Mouse (Mus musculus): ENCODE results near the gene Ttc30a1.

The Ttc30a1 gene

GRCm38 (mm10) chr2:75981440-75982081 is at the start of gene Ttc30a1:
Ttc30a1 (minus strand) TSS chr2:75981967.
- DNase-seq: peak; percentile 71 to 73

GRCm38 (mm10) chr2:76030080-76030479 is 48.3 kb upstream of the Ttc30a1 start:
- DNase-seq: no peak

GRCm38 (mm10) chr2:76029081-76029901 is 47.5 kb upstream of the Ttc30a1 start:
- no peak for DNase-seq

GRCm38 (mm10) chr2:76016890-76017289 is 35.1 kb upstream of the Ttc30a1 start:
- no peak for DNase-seq

- DNase-seq: peak; percentile 63 to 64
These were observed 34.4 kb upstream of the Ttc30a1 start for GRCm38 (mm10) chr2:76016136-76016535.

GRCm38 (mm10) chr2:76015460-76015859 is 33.7 kb upstream of the Ttc30a1 start:
- DNase-seq: no peak

- no peak for DNase-seq
These were observed 32.9 kb upstream of the Ttc30a1 start for GRCm38 (mm10) chr2:76014659-76015058.

GRCm38 (mm10) chr2:76006194-76006593 is 24.4 kb upstream of the Ttc30a1 start:
- no peak for DNase-seq

GRCm38 (mm10) chr2:76002899-76003298 is 21.1 kb upstream of the Ttc30a1 start:
- no peak for DNase-seq

GRCm38 (mm10) chr2:76001392-76001791 is 19.6 kb upstream of the Ttc30a1 start:
- DNase-seq: peak; percentile 50 to 82

- DNase-seq: peak in 1 of 2 experiments; percentile 37
These were observed 17.9 kb upstream of the Ttc30a1 start for GRCm38 (mm10) chr2:75999636-76000035.

- no peak for DNase-seq
These were observed 16.9 kb upstream of the Ttc30a1 start for GRCm38 (mm10) chr2:75998692-75999091.

GRCm38 (mm10) chr2:75997726-75998125 is 16.0 kb upstream of the Ttc30a1 start:
- DNase-seq: peak; percentile 76 to 81

GRCm38 (mm10) chr2:75994841-75995240 is 13.1 kb upstream of the Ttc30a1 start:
- DNase-seq: no peak

- DNase-seq: no peak
These were observed 9.9 kb upstream of the Ttc30a1 start for GRCm38 (mm10) chr2:75991581-75992205.

GRCm38 (mm10) chr2:75990885-75991539 is 9.2 kb upstream of the Ttc30a1 start:
- peak; percentile 39 to 71 for DNase-seq

- no peak for DNase-seq
These were observed 7.9 kb upstream of the Ttc30a1 start for GRCm38 (mm10) chr2:75989694-75990093.

- no peak for DNase-seq
These were observed 7.1 kb upstream of the Ttc30a1 start for GRCm38 (mm10) chr2:75988779-75989363.

GRCm38 (mm10) chr2:75988378-75988777 is 6.6 kb upstream of the Ttc30a1 start:
- no peak for DNase-seq

GRCm38 (mm10) chr2:75987739-75988138 is 6.0 kb upstream of the Ttc30a1 start:
- DNase-seq: no peak

GRCm38 (mm10) chr2:75985124-75985523 is 3.4 kb upstream of the Ttc30a1 start:
- DNase-seq: peak; percentile 63 to 73

- DNase-seq: no peak
These were observed 2.1 kb upstream of the Ttc30a1 start for GRCm38 (mm10) chr2:75983847-75984246.

GRCm38 (mm10) chr2:75983091-75983490 is 1.3 kb upstream of the Ttc30a1 start:
- DNase-seq: no peak

Measured in kidney, adult 8-10 months (tissue).